Mouse (Mus musculus): ENCODE data around the gene Ap1b1. TPM values are rescaled to one million over a fixed set of nuclear protein-coding genes. Genes with fewer than 3 reads are reported as not detected.

Ap1b1 gene
- polyA plus RNA-seq (2014; fragmentation: Illumina TruSeq; extraction: RNeasy Lipid Tissue Mini Kit (QIAGEN cat#74804); ENCODE audit: low read depth, low replicate concordance) = 54.3 TPM

GRCm38 (mm10) chr11:4986695-4987486, at the start of gene Ap1b1:
Gene Ap1b1, plus strand, starts transcription at chr11:4986824.

GRCm38 (mm10) chr11:4947813-4948174, 38.8 kb upstream of the Ap1b1 start, which contains the start of gene Nefh:
Gene Nefh, minus strand, starts transcription at chr11:4948064.

GRCm38 (mm10) chr11:5057856-5058641, 71.4 kb downstream of the Ap1b1 start, which contains the start of gene Rasl10a:
Gene Rasl10a, plus strand, starts transcription at chr11:5058128.

GRCm38 (mm10) chr11:5065056-5065821, 78.6 kb downstream of the Ap1b1 start, which contains the start of gene Gas2l1:
Gene Gas2l1, minus strand, starts transcription at chr11:5065327.

Other genes with a start within 250 kb of the Ap1b1 start
- gene Cabp7, start 240.0 kb upstream of the Ap1b1 start, polyA plus RNA-seq (2014; fragmentation: Illumina TruSeq; extraction: RNeasy Lipid Tissue Mini Kit (QIAGEN cat#74804); ENCODE audit: low read depth, low replicate concordance) = not detected
- gene Nf2, start 137.3 kb upstream of the Ap1b1 start, polyA plus RNA-seq (2014; fragmentation: Illumina TruSeq; extraction: RNeasy Lipid Tissue Mini Kit (QIAGEN cat#74804); ENCODE audit: low read depth, low replicate concordance) = 52.1 TPM
- 13.3 TPM for gene Nipsnap1, start 112.9 kb upstream of the Ap1b1 start, polyA plus RNA-seq (2014; fragmentation: Illumina TruSeq; extraction: RNeasy Lipid Tissue Mini Kit (QIAGEN cat#74804); ENCODE audit: low read depth, low replicate concordance)
- gene Thoc5, start 91.5 kb upstream of the Ap1b1 start, polyA plus RNA-seq (2014; fragmentation: Illumina TruSeq; extraction: RNeasy Lipid Tissue Mini Kit (QIAGEN cat#74804); ENCODE audit: low read depth, low replicate concordance) = 20.1 TPM
- 0.26 TPM for gene Nefh, start 38.8 kb upstream of the Ap1b1 start, polyA plus RNA-seq (2014; fragmentation: Illumina TruSeq; extraction: RNeasy Lipid Tissue Mini Kit (QIAGEN cat#74804); ENCODE audit: low read depth, low replicate concordance)
- 18.2 TPM for gene Rasl10a, start 71.3 kb downstream of the Ap1b1 start, polyA plus RNA-seq (2014; fragmentation: Illumina TruSeq; extraction: RNeasy Lipid Tissue Mini Kit (QIAGEN cat#74804); ENCODE audit: low read depth, low replicate concordance)
- gene Gas2l1, start 78.5 kb downstream of the Ap1b1 start, polyA plus RNA-seq (2014; fragmentation: Illumina TruSeq; extraction: RNeasy Lipid Tissue Mini Kit (QIAGEN cat#74804); ENCODE audit: low read depth, low replicate concordance) = 136 TPM
- 59.8 TPM for gene Rhbdd3, start 112.1 kb downstream of the Ap1b1 start, polyA plus RNA-seq (2014; fragmentation: Illumina TruSeq; extraction: RNeasy Lipid Tissue Mini Kit (QIAGEN cat#74804); ENCODE audit: low read depth, low replicate concordance)
- 377 TPM for gene Ewsr1, start 112.4 kb downstream of the Ap1b1 start, polyA plus RNA-seq (2014; fragmentation: Illumina TruSeq; extraction: RNeasy Lipid Tissue Mini Kit (QIAGEN cat#74804); ENCODE audit: low read depth, low replicate concordance)
- gene Emid1, start 165.4 kb downstream of the Ap1b1 start, polyA plus RNA-seq (2014; fragmentation: Illumina TruSeq; extraction: RNeasy Lipid Tissue Mini Kit (QIAGEN cat#74804); ENCODE audit: low read depth, low replicate concordance) = 130 TPM